Mouse (Mus musculus): ENCODE measurements around the gene Dtl.
A peak's percentile ranks its signal among the peaks of the same experiment; 100 is the strongest.

Gene Dtl

GRCm38 (mm10) chr1:191579524-191579923 is 4.2 kb upstream of the Dtl start:
- DNase-seq (ENCODE audit: low read depth, low spot score), result no peak

GRCm38 (mm10) chr1:191574871-191575457 is 380 bp downstream of the Dtl start:
- DNase-seq (ENCODE audit: low read depth, low spot score), result peak; percentile 88

GRCm38 (mm10) chr1:191573906-191574639 is 1.3 kb downstream of the Dtl start:
- peak; percentile 49 for DNase-seq (ENCODE audit: low read depth, low spot score)

- DNase-seq (ENCODE audit: low read depth, low spot score), result no peak
Measured at GRCm38 (mm10) chr1:191570415-191570814, 4.9 kb downstream of the Dtl start.

GRCm38 (mm10) chr1:191569625-191570024 is 5.7 kb downstream of the Dtl start:
- DNase-seq (ENCODE audit: low read depth, low spot score), result no peak

GRCm38 (mm10) chr1:191567859-191568258 is 7.5 kb downstream of the Dtl start:
- peak; percentile 45 for DNase-seq (ENCODE audit: low read depth, low spot score)

GRCm38 (mm10) chr1:191562823-191563365 is 12.4 kb downstream of the Dtl start:
- peak; percentile 69 for DNase-seq (ENCODE audit: low read depth, low spot score)

GRCm38 (mm10) chr1:191559779-191560178 is 15.6 kb downstream of the Dtl start:
- peak; percentile 29 for DNase-seq (ENCODE audit: low read depth, low spot score)

GRCm38 (mm10) chr1:191557109-191557508 is 18.2 kb downstream of the Dtl start:
- peak; percentile 81 for DNase-seq (ENCODE audit: low read depth, low spot score)

GRCm38 (mm10) chr1:191550786-191551185 is 24.6 kb downstream of the Dtl start:
- no peak for DNase-seq (ENCODE audit: low read depth, low spot score)

- DNase-seq (ENCODE audit: low read depth, low spot score), result no peak
Measured at GRCm38 (mm10) chr1:191543747-191544146, 31.6 kb downstream of the Dtl start.

GRCm38 (mm10) chr1:191541619-191542018 is 33.7 kb downstream of the Dtl start:
- DNase-seq (ENCODE audit: low read depth, low spot score), result no peak

- DNase-seq (ENCODE audit: low read depth, low spot score), result no peak
Measured at GRCm38 (mm10) chr1:191541014-191541413, 34.3 kb downstream of the Dtl start.

- DNase-seq (ENCODE audit: low read depth, low spot score), result no peak
Measured at GRCm38 (mm10) chr1:191540300-191540699, 35.0 kb downstream of the Dtl start.

- no peak for DNase-seq (ENCODE audit: low read depth, low spot score)
Measured at GRCm38 (mm10) chr1:191534896-191535295, 40.4 kb downstream of the Dtl start.

GRCm38 (mm10) chr1:191531023-191531422 is 44.3 kb downstream of the Dtl start:
- DNase-seq (ENCODE audit: low read depth, low spot score), result no peak

GRCm38 (mm10) chr1:191529406-191529805 is 45.9 kb downstream of the Dtl start:
- DNase-seq (ENCODE audit: low read depth, low spot score), result peak; percentile 97

- peak; percentile 89 for DNase-seq (ENCODE audit: low read depth, low spot score)
Measured at GRCm38 (mm10) chr1:191527921-191528612, 47.3 kb downstream of the Dtl start.

- peak; percentile 47 for DNase-seq (ENCODE audit: low read depth, low spot score)
Measured at GRCm38 (mm10) chr1:191527089-191527488, 48.3 kb downstream of the Dtl start.

- DNase-seq (ENCODE audit: low read depth, low spot score), result no peak
Measured at GRCm38 (mm10) chr1:191521395-191521794, 53.9 kb downstream of the Dtl start.

- no peak for DNase-seq (ENCODE audit: low read depth, low spot score)
Measured at GRCm38 (mm10) chr1:191520669-191521068, 54.7 kb downstream of the Dtl start.

GRCm38 (mm10) chr1:191520194-191520593 is 55.1 kb downstream of the Dtl start:
- no peak for DNase-seq (ENCODE audit: low read depth, low spot score)
